Mouse (Mus musculus): Measurements from ENCODE around the gene Gm30191. TPM values are rescaled to one million over a fixed set of nuclear protein-coding genes. Genes with fewer than 3 reads are reported as not detected.
A peak's percentile ranks its signal among the peaks of the same experiment; 100 is the strongest.
"Not testable (repeated sequence)": the region's sequence is repeated elsewhere in the genome, so short reads cannot be mapped to it uniquely, and the experiment has no call there.

The Gm30191 gene
- polyA plus RNA-seq, 1 experiment, result not detected

GRCm38 (mm10) chr4:134258354-134258753 is 11.6 kb downstream of the Gm30191 start:
- Histone ChIP-seq H3K9me3 (replicated peaks; ENCODE audit: control insufficient read depth, insufficient read depth, low read length, poor library complexity, severe bottlenecking) (no peaks in the 10 kb centered on the region), H3K36me3 (ENCODE audit: control insufficient read depth, insufficient read depth, low read length, poor library complexity, severe bottlenecking) (no peaks in the 10 kb centered on the region), H3K9ac (ENCODE audit: low read depth, poor library complexity, severe bottlenecking) (no peak overlapping the region), H3K27me3 (ENCODE audit: control insufficient read depth, insufficient read depth, low read length, poor library complexity, severe bottlenecking) (no peaks in the 10 kb centered on the region), H3K4me3 (ENCODE audit: low read depth, low read length) (no peak overlapping the region), H3K4me1 (ENCODE audit: control insufficient read depth, insufficient read depth, low read length) (peaks cover 11% of the 10 kb centered on the region), H3K27ac (ENCODE audit: insufficient read depth, low read length) (no peak overlapping the region)
- TF ChIP-seq POLR2A (IDR thresholded peaks at IDR 0.05; ENCODE audit: insufficient read depth, low read length), result no peak
- TF ChIP-seq CTCF (IDR thresholded peaks at IDR 0.05; ENCODE audit: low read depth, low read length), result no peak
- no peak for TF ChIP-seq EP300 (IDR thresholded peaks at IDR 0.05; ENCODE audit: insufficient read depth, low read depth, low read length)

- H3K27ac ChIP-seq (ENCODE audit: insufficient read depth, low read length), result no peak overlapping the region
- H3K4me3 ChIP-seq (ENCODE audit: low read depth, low read length), result no peak overlapping the region
- TF ChIP-seq POLR2A (IDR thresholded peaks at IDR 0.05; ENCODE audit: insufficient read depth, low read length) (no peak), CTCF (IDR thresholded peaks at IDR 0.05; ENCODE audit: low read depth, low read length) (peak; percentile 94), EP300 (IDR thresholded peaks at IDR 0.05; ENCODE audit: insufficient read depth, low read depth, low read length) (no peak)
- no peaks in the 10 kb centered on the region for H3K4me1 ChIP-seq (ENCODE audit: control insufficient read depth, insufficient read depth, low read length)
- H3K27me3 ChIP-seq (ENCODE audit: control insufficient read depth, insufficient read depth, low read length, poor library complexity, severe bottlenecking), result no peaks in the 10 kb centered on the region
- H3K9ac ChIP-seq (ENCODE audit: low read depth, poor library complexity, severe bottlenecking), result no peak overlapping the region
- no peaks in the 10 kb centered on the region for H3K9me3 ChIP-seq (replicated peaks; ENCODE audit: control insufficient read depth, insufficient read depth, low read length, poor library complexity, severe bottlenecking)
- no peaks in the 10 kb centered on the region for H3K36me3 ChIP-seq (ENCODE audit: control insufficient read depth, insufficient read depth, low read length, poor library complexity, severe bottlenecking)
These were observed 16.5 kb downstream of the Gm30191 start for GRCm38 (mm10) chr4:134263191-134263590.

- Histone ChIP-seq H3K27me3 (ENCODE audit: control insufficient read depth, insufficient read depth, low read length, poor library complexity, severe bottlenecking) (no peaks in the 10 kb centered on the region), H3K4me1 (ENCODE audit: control insufficient read depth, insufficient read depth, low read length) (no peaks in the 10 kb centered on the region), H3K9ac (ENCODE audit: low read depth, poor library complexity, severe bottlenecking) (no peak overlapping the region), H3K9me3 (replicated peaks; ENCODE audit: control insufficient read depth, insufficient read depth, low read length, poor library complexity, severe bottlenecking) (no peaks in the 10 kb centered on the region), H3K36me3 (ENCODE audit: control insufficient read depth, insufficient read depth, low read length, poor library complexity, severe bottlenecking) (no peaks in the 10 kb centered on the region), H3K4me3 (ENCODE audit: low read depth, low read length) (no peak overlapping the region), H3K27ac (ENCODE audit: insufficient read depth, low read length) (no peak overlapping the region)
- TF ChIP-seq POLR2A (IDR thresholded peaks at IDR 0.05; ENCODE audit: insufficient read depth, low read length) (no peak), CTCF (IDR thresholded peaks at IDR 0.05; ENCODE audit: low read depth, low read length) (no peak), EP300 (IDR thresholded peaks at IDR 0.05; ENCODE audit: insufficient read depth, low read depth, low read length) (no peak)
These were observed 19.3 kb downstream of the Gm30191 start for GRCm38 (mm10) chr4:134265860-134266585.

- no peaks in the 10 kb centered on the region for H3K27me3 ChIP-seq (ENCODE audit: control insufficient read depth, insufficient read depth, low read length, poor library complexity, severe bottlenecking)
- TF ChIP-seq EP300 (IDR thresholded peaks at IDR 0.05; ENCODE audit: insufficient read depth, low read depth, low read length) (no peak), POLR2A (IDR thresholded peaks at IDR 0.05; ENCODE audit: insufficient read depth, low read length) (peak; percentile 93)
- H3K9ac ChIP-seq (ENCODE audit: low read depth, poor library complexity, severe bottlenecking), result peak overlapping the region; percentile 50
- H3K27ac ChIP-seq (ENCODE audit: insufficient read depth, low read length), result peak overlapping the region; percentile 69; the same call in 1 of the 2 replicates
- peak overlapping the region; percentile 69 for H3K4me3 ChIP-seq (ENCODE audit: low read depth, low read length)
- no peaks in the 10 kb centered on the region for H3K36me3 ChIP-seq (ENCODE audit: control insufficient read depth, insufficient read depth, low read length, poor library complexity, severe bottlenecking)
- no peaks in the 10 kb centered on the region for H3K9me3 ChIP-seq (replicated peaks; ENCODE audit: control insufficient read depth, insufficient read depth, low read length, poor library complexity, severe bottlenecking)
- H3K4me1 ChIP-seq (ENCODE audit: control insufficient read depth, insufficient read depth, low read length), result no peaks in the 10 kb centered on the region
These were observed 21.4 kb downstream of the Gm30191 start for GRCm38 (mm10) chr4:134268102-134268655.

GRCm38 (mm10) chr4:134269622-134270021 is 22.9 kb downstream of the Gm30191 start:
- not testable (repeated sequence) for H3K4me1 ChIP-seq (ENCODE audit: control insufficient read depth, insufficient read depth, low read length); H3K27ac ChIP-seq (ENCODE audit: insufficient read depth, low read length); H3K36me3 ChIP-seq (ENCODE audit: control insufficient read depth, insufficient read depth, low read length, poor library complexity, severe bottlenecking); H3K4me3 ChIP-seq (ENCODE audit: low read depth, low read length); H3K9me3 ChIP-seq (replicated peaks; ENCODE audit: control insufficient read depth, insufficient read depth, low read length, poor library complexity, severe bottlenecking); H3K27me3 ChIP-seq (ENCODE audit: control insufficient read depth, insufficient read depth, low read length, poor library complexity, severe bottlenecking); H3K9ac ChIP-seq (ENCODE audit: low read depth, poor library complexity, severe bottlenecking)

- H3K4me1 ChIP-seq (ENCODE audit: control insufficient read depth, insufficient read depth, low read length), result no peaks in the 10 kb centered on the region
- H3K27me3 ChIP-seq (ENCODE audit: control insufficient read depth, insufficient read depth, low read length, poor library complexity, severe bottlenecking), result no peaks in the 10 kb centered on the region
- no peaks in the 10 kb centered on the region; the same call in 1 of the 2 replicates for H3K36me3 ChIP-seq (ENCODE audit: control insufficient read depth, insufficient read depth, low read length, poor library complexity, severe bottlenecking)
- H3K9ac ChIP-seq (ENCODE audit: low read depth, poor library complexity, severe bottlenecking), result no peak overlapping the region
- H3K4me3 ChIP-seq (ENCODE audit: low read depth, low read length), result no peak overlapping the region
- no peaks in the 10 kb centered on the region for H3K9me3 ChIP-seq (replicated peaks; ENCODE audit: control insufficient read depth, insufficient read depth, low read length, poor library complexity, severe bottlenecking)
- TF ChIP-seq POLR2A (IDR thresholded peaks at IDR 0.05; ENCODE audit: insufficient read depth, low read length) (no peak), CTCF (IDR thresholded peaks at IDR 0.05; ENCODE audit: low read depth, low read length) (no peak), EP300 (IDR thresholded peaks at IDR 0.05; ENCODE audit: insufficient read depth, low read depth, low read length) (no peak)
- no peak overlapping the region for H3K27ac ChIP-seq (ENCODE audit: insufficient read depth, low read length)
These were observed 25.2 kb downstream of the Gm30191 start for GRCm38 (mm10) chr4:134271979-134272378.

Data from ES-Bruce4 (cell line).